Mouse (Mus musculus) testis, postnatal 14 days (tissue): ENCODE data around the gene Ypel3.

Experiments
- DNase-seq: peaks from one replicate; pipeline ENCODE4 v3.0.0; 2021; ENCODE audit warnings: low spot score

The Ypel3 gene

GRCm38 (mm10) chr7:126793456-126794270, 16.9 kb downstream of the Ypel3 start:
- no peak for DNase-seq

GRCm38 (mm10) chr7:126794271-126794605, 17.5 kb downstream of the Ypel3 start:
- peak; percentile 52 for DNase-seq

GRCm38 (mm10) chr7:126795387-126796317, 18.9 kb downstream of the Ypel3 start:
- DNase-seq: no peak

GRCm38 (mm10) chr7:126796350-126796932, 19.7 kb downstream of the Ypel3 start:
- DNase-seq: no peak

DNA sequence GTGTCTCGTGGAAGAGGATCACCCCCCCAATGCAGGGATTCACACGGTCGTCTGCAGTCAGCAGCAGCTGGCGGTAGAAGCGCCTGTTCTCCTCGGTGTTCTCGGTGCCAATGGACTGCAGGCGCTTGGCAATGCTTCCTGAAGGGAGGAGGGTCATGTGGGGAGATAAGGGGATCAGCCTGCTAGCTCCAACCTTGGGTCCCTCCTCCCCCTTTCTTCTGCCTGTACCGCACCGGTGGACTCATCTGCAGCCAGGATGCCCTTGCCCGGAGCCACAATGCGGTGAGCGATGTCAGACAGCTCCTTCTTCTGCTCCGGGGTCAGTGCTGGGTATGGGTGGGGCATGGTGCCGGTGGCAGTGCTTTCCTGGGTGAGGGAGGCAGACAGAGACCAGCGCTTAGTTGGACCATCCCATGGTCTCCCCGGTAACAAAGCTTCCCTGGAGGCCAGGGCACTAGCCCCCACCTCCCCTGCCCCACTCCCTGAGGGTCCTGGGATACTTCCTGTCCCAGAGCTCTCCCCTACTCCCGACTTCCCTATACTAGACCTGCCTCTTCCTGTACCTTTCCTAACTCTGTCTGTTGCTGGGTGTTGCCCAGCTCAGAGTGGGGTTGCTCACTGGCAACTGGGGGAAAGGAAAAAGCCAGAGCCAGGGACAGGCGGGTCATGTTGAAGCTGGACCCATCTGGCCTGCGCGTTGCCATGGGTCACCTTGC, 20.8 kb downstream of the Ypel3 start, which contains the start of gene Fam57b:
Gene Fam57b (plus strand): TSS at position 258 of the 716 bp plus-strand sequence.
- peak; percentile 84 for DNase-seq

DNA sequence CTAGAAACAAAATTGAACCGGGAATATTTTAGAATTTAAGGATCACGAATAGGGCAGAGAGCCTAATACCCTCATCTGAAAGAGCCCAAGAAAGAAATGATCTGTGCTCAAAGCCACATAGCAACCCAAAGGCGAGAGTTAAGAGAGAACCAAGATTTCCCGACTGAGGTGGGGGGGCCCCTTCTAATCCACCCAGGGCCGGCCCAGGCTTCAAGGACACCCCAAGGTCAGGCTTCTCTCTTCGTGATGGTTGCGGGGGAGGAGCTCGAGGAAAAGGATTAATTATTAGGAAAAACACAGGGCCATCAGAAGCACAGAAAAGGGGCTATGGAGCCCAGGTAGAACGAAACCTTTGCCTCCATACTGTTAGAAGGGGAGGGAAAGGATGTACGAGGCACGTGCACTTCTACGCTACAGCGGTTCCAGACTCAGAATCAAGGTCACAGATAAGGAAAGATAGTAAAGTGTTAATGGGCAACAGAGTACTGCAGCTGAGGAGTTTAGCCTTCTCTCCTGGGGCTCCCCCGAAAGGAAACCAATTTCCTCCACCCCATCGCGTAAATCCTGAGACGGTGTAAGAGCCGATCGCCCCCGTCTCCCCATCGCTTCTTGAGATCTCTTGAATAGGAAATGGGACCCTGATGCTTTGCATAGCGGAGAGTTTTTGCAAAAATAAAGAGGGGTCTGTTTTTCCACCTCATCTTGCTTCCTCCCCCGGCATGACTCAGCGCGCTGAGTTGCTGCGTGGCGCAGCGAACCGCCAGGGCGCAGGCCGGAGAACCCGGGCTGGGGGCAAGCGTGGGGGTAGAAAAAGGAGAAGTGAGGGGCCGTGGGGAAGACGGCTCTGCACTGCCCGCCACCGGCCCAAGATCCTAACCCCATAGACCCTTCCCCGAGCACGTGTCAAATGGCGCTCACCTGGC, 21.6 kb downstream of the Ypel3 start:
- no peak for DNase-seq

GRCm38 (mm10) chr7:126799050-126799467, 22.3 kb downstream of the Ypel3 start:
- peak; percentile 94 for DNase-seq

DNA sequence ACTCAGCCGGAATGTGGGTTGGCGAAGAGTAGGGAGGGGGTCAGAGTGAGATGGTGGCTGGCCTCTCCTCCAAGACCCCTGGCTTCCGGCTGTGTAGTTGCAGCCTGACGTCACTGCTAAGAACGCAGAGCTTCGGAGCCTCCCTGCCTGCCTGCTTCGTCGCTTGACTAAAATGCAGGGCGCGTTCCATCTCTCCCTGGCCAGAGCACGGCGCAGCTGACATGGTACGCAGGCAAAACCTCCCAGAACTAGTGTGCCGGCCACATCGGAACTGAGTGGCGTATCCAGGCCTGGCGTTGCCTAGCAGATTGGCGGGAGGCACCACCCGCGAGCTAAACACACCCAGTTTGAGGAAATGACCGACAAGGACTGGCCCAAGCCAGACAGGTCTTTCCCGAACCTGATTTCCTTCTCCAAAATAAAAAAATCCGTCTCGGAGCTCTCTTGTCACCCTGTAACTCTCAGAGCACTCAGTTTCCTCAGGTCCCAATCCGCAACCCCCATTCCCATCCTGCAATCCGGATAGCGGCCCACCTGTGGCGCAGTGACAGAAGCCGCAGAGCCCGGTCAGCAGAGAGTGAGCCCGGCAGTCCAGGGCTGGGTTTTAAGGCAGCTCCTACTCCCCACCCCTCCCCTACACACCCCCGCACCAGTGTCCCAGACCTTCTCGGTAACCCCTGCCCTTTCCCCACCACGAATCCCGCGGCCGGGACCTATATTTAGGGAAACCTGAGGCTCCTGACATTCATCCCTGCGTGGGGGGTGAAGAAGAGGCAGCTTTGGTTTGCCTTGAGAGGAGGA, 22.9 kb downstream of the Ypel3 start:
- no peak for DNase-seq

GRCm38 (mm10) chr7:126800269-126801056, 23.7 kb downstream of the Ypel3 start:
- DNase-seq: no peak

DNA sequence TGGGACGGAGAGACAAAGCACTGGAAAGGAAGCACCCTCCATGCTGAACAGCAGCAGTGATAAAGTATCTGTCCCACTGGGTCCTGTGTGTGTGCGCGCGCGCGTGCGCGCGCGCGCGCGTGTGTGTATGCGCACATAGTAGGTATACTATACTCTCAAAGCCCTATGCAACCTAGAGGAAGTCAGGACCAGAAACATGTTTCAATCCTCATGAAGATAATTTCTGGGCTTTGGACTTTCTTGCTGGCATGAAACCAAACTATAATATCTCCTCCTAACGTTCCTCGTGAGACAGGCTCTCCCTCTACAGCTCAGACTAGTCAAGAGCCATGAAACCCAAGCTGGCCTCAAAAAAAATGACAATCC, 24.3 kb downstream of the Ypel3 start:
- DNase-seq: no peak

GRCm38 (mm10) chr7:126802134-126802889, 25.6 kb downstream of the Ypel3 start:
- no peak for DNase-seq

GRCm38 (mm10) chr7:126803181-126803580, 26.4 kb downstream of the Ypel3 start:
- no peak for DNase-seq

GRCm38 (mm10) chr7:126803751-126804150, 27.0 kb downstream of the Ypel3 start:
- no peak for DNase-seq

DNA sequence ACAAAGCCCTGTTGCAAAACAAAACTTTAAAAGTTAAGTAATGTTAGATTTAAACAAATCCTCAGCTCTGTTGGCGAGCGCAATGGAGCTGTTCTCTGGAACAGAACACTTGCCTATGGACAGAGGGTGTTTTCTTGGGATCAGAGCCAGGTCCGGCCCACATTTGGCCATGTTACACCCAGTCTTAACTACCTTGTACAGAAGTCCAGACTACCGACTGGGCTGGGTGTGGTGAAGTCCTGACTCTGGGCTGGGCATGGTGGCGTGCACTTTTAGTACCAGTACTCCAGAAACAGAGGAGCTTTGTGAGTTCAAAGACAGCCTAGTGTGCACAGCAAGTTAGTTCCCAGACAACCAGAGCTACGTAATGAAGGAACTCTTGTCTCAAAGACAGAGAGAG, 30.2 kb downstream of the Ypel3 start:
- DNase-seq: no peak

DNA sequence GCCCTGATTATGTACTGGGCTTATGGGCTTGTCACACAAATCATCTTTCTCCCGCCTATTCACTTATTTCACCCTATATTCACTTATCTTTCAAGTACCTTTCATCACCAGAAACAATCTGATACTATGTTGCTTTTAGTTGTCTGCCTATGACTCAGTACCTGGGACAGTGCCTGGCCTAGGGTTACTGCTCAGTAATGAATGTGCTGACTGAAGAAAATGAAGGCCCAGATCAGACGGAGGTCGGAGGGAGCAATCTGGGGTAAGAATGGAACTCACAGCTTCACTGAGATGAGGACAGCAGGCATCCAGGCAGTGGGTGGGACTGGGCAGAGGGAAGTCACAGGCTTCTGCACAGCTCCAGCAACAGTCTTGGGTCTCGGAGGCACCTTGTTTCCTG, 30.6 kb downstream of the Ypel3 start:
- DNase-seq: no peak

DNA sequence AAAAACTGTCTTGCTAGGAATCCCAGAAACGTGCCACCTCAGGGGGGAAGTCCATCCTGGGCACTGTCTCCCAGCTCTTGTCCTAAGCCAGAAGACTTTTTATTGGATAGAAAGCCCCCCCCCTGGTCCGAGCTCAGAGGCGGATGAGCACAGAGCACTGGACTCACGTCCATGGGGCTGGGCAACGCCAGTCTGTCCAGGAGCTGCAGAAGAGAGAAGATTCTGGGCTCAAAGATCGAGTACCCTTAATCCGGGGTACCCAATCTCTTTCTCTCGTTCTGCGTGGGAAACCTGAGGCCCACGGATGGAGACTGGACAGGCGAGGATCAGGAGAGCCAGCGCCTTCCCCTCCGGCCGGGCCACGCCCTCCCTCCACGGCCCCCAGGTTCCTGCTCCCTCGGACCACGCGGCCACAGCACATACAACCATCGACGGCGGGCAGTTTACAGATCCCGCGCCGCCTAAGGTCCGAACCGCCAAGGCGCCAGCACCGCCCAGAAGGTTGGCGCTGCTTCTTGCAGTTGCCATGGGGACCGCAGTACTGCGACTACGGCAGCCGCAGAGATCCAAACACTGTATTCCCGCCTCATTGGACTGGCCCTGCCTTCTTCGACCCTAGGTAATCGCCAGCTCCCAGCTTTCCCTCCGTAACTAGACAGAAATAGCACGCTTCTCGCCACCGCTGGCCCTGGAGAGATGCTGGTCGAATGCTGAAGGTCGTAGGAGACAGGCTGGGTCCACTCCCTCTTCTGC, 32.1 kb downstream of the Ypel3 start:
- DNase-seq: peak; percentile 82

- no peak for DNase-seq
These were observed 33.1 kb downstream of the Ypel3 start for GRCm38 (mm10) chr7:126809723-126810369.
